ENCODE assay signal across 29 mouse cellular contexts in the genomic region with DNA sequence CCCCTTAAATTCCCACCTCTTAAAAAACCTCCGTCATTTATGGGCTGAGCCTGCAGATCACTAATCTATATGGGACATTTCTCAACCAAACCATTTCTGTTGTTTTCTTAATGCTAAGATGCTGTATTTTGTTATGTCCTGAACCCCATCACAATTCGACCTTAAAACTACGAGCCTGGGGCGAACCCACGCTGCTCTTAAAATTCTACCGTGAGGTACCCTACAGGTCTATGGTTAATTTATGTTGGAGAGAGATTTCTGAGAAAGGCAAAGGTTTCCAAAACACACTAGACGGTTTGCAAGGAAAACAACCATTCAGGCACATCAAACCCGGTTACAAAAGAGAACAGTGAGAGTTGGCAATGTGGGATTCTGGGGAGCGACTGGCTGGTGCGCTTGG. TPM values are rescaled to one million over a fixed set of nuclear protein-coding genes. Genes with fewer than 3 reads are reported as not detected.
"Had no signal": no experiment of that assay in that cellular context is flagged by ENCODE, and none has a peak within 500 bp of the region (broad histone marks: within the 10 kb centered on the region; RNA-seq: fewer than 3 reads in every experiment).

No protein-coding gene starts in this region.

- H3K4me2 ChIP-seq: heart, embryonic 11.5 days; heart, embryonic 13.5 days; heart, embryonic 15.5 days; hindbrain, embryonic 14.5 days; intestine, embryonic 15.5 days; limb, embryonic 13.5 days; limb, embryonic 15.5 days; liver, embryonic 12.5 days had no signal

- H3K9ac ChIP-seq: forebrain, postnatal 0 days; heart, embryonic 13.5 days; heart, embryonic 15.5 days; hindbrain, embryonic 14.5 days; intestine, embryonic 15.5 days; limb, embryonic 13.5 days; limb, embryonic 15.5 days; liver, embryonic 12.5 days; liver, embryonic 14.5 days had no signal

- H3K27ac ChIP-seq: heart, embryonic 13.5 days; heart, embryonic 15.5 days; hindbrain, embryonic 14.5 days; intestine, embryonic 15.5 days; layer of hippocampus, adult 2 months; left cerebral cortex, adult 2 months; limb, embryonic 15.5 days; liver, embryonic 12.5 days; liver, embryonic 14.5 days had no signal

- H3K4me1 ChIP-seq: intestine, embryonic 15.5 days had no signal

- ATAC-seq: forebrain, postnatal 0 days; hindbrain, embryonic 16.5 days; inflammation-experienced regulatory T-cells, adult 6 months; intestine, embryonic 15.5 days; intestine, postnatal 0 days; liver, embryonic 12.5 days had no signal

- DNase-seq: forebrain, postnatal 0 days; gastrocnemius, postnatal 14 days; gastrocnemius, postnatal 36 days; heart, adult 18-20 months; heart, postnatal 14 days; heart, postnatal 36 days; kidney, adult 2 months; kidney, adult 9 months; kidney, postnatal 10 days; kidney, postnatal 25 days had no signal

- H3K9me3 ChIP-seq: heart, embryonic 13.5 days; heart, embryonic 15.5 days; intestine, embryonic 15.5 days; limb, embryonic 13.5 days; limb, embryonic 15.5 days; liver, embryonic 12.5 days had no signal

- H3K27me3 ChIP-seq: heart, embryonic 13.5 days; heart, embryonic 15.5 days; intestine, embryonic 15.5 days; limb, embryonic 13.5 days; limb, embryonic 15.5 days had no signal

- H3K36me3 ChIP-seq: heart, embryonic 13.5 days; heart, embryonic 15.5 days; intestine, embryonic 15.5 days; limb, embryonic 13.5 days; limb, embryonic 15.5 days; liver, embryonic 12.5 days had no signal

- H3K4me3 ChIP-seq: heart, embryonic 13.5 days; heart, embryonic 15.5 days; intestine, embryonic 15.5 days; layer of hippocampus, adult 2 months; left cerebral cortex, adult 2 months; limb, embryonic 13.5 days; limb, embryonic 15.5 days; liver, embryonic 12.5 days had no signal

RNA-seq across cellular contexts. Expression of gene Gm9817, which starts 45.1 kb away (rescaled TPM):
- total RNA-seq: forebrain, postnatal 0 days; heart, postnatal 14 days; hematopoietic stem cell, adult 5-6 weeks; layer of hippocampus, adult 2 months; left cerebral cortex, adult 2 months; left cerebral cortex, postnatal 36 days; liver, adult 2 months had no signal
- polyA plus RNA-seq: forebrain, postnatal 0 days; heart, embryonic 11.5 days; hindbrain, embryonic 11.5 days; hindbrain, embryonic 14.5 days; intestine, embryonic 15.5 days; kidney, adult 2 months; limb, embryonic 13.5 days; liver, adult 2 months; liver, embryonic 12.5 days; liver, embryonic 14.5 days; liver, embryonic 16.5 days had no signal
